ENCODE assay signal across 8 mouse cellular contexts in the genomic region with DNA sequence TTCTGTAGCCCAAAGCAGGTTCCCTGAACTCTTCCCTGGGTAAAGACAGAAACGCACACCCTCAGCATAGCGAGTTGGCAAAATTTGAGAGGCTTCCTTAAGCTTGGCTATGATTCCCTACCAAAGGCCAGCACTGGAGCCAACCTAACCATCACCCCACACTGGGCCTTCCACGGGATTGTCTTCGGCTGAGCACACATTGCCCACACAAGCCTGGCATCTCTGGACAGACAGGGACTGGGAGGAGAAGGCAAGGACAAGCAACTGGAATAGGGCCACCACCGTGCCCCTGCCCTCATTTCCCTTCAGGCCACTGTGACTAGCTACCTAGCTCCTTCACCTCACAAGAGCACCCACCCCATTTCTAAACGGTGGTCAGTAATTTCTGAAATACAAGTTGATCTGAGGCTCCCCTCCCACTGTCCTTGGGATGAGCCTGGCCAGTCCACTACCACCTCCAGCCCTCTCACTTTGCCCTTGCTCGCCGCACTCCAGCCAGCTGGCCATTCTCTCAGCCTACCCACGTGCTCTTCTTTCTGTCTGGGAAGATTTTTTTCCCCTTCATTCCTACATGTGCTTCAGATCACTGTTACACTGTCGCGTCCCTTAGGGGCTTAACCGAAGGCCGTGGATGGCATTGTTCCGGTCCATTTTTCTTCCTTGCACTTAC. TPM values are rescaled to one million over a fixed set of nuclear protein-coding genes. Genes with fewer than 3 reads are reported as not detected.
A peak's percentile ranks its signal among the peaks of the same experiment; 100 is the strongest.
DNase-seq lines count a peak whose midpoint lies in the region; ATAC-seq and TF ChIP-seq lines count a peak whose summit lies in the region.

Gene Homer2, minus strand, starts transcription at position 57 of the 670 bp plus-strand sequence.

- WGBS in lung, embryonic 16.5 days = 53% methylated on average over 14 of the region's 14 CpGs
- 76% methylated on average over 14 of the region's 14 CpGs for WGBS in forebrain, embryonic 10.5 days
- 77% methylated on average over 14 of the region's 14 CpGs for WGBS in limb, embryonic 11.5 days
- WGBS in stomach, postnatal 0 days = 55% methylated on average over 14 of the region's 14 CpGs

- intact Hi-C loops in heart, postnatal 10 days (cut with DNase I) = no loop called here

- DNase-seq in lung, postnatal 14 days = no peak
- no peak for DNase-seq in forebrain, embryonic 10.5 days (ENCODE audit: extremely low spot score, low spot score)
- peak in 1 of 2 experiments; percentile 31 for DNase-seq in heart, postnatal 10 days
- DNase-seq in limb, embryonic 11.5 days (ENCODE audit: low spot score) = peak; percentile 22
- no peak for DNase-seq in stomach, postnatal 0 days (ENCODE audit: low spot score)
- no peak for DNase-seq in embryo, embryonic 10.5 days (ENCODE audit: low spot score)

- peak within 1 kb of the TSS; percentile 96 for H3K4me2 ChIP-seq in lung, embryonic 16.5 days (ENCODE audit: low read depth, low read length)
- peak within 1 kb of the TSS; percentile 87 for H3K4me2 ChIP-seq in limb, embryonic 11.5 days (ENCODE audit: low read depth, severe bottlenecking)
- peak within 1 kb of the TSS; percentile 94 for H3K4me2 ChIP-seq in stomach, postnatal 0 days (replicated peaks; ENCODE audit: low read depth)

- H3K9me3 ChIP-seq in lung, embryonic 16.5 days (ENCODE audit: control insufficient read depth, low read length) = no peaks in the 10 kb centered on the region
- H3K9me3 ChIP-seq in forebrain, embryonic 10.5 days = peaks cover 8% of the 10 kb centered on the region; the same call in 1 of the 2 replicates
- H3K9me3 ChIP-seq in limb, embryonic 11.5 days (ENCODE audit: control insufficient read depth, low read length) = no peaks in the 10 kb centered on the region
- no peaks in the 10 kb centered on the region for H3K9me3 ChIP-seq in stomach, postnatal 0 days (ENCODE audit: control insufficient read depth, low read length)

- peak within 1 kb of the TSS; percentile 65 for H3K4me3 ChIP-seq in lung, embryonic 16.5 days (ENCODE audit: low read length)
- H3K4me3 ChIP-seq in forebrain, embryonic 10.5 days = peak within 1 kb of the TSS; percentile 73
- H3K4me3 ChIP-seq in limb, embryonic 11.5 days (ENCODE audit: low read depth, low read length) = peak within 1 kb of the TSS; percentile 59
- H3K4me3 ChIP-seq in stomach, postnatal 0 days (ENCODE audit: low read depth, low read length) = peak within 1 kb of the TSS; percentile 62

- peaks cover 9% of the 10 kb centered on the region; the same call in 1 of the 2 replicates for H3K4me1 ChIP-seq in lung, embryonic 16.5 days (replicated peaks; ENCODE audit: control insufficient read depth, insufficient read depth, low read length)
- H3K4me1 ChIP-seq in forebrain, embryonic 10.5 days = peaks cover 18% of the 10 kb centered on the region
- peaks cover 6% of the 10 kb centered on the region for H3K4me1 ChIP-seq in limb, embryonic 11.5 days (ENCODE audit: control insufficient read depth, insufficient read depth, low read length)
- no peaks in the 10 kb centered on the region for H3K4me1 ChIP-seq in stomach, postnatal 0 days (replicated peaks; ENCODE audit: control insufficient read depth, insufficient read depth)

- peak within 1 kb of the TSS; percentile 74 for H3K9ac ChIP-seq in lung, embryonic 16.5 days (ENCODE audit: low read length)
- H3K9ac ChIP-seq in limb, embryonic 11.5 days (ENCODE audit: low read length) = peak within 1 kb of the TSS; percentile 72
- H3K9ac ChIP-seq in stomach, postnatal 0 days (ENCODE audit: low read length) = peak within 1 kb of the TSS; percentile 64

- H3K27me3 ChIP-seq in lung, embryonic 16.5 days (ENCODE audit: control insufficient read depth, insufficient read depth, low read depth, low read length) = peaks cover 17% of the 10 kb centered on the region
- peaks cover 63% of the 10 kb centered on the region for H3K27me3 ChIP-seq in forebrain, embryonic 10.5 days (ENCODE audit: poor library complexity, severe bottlenecking)
- peaks cover 14% of the 10 kb centered on the region for H3K27me3 ChIP-seq in limb, embryonic 11.5 days (ENCODE audit: control insufficient read depth, insufficient read depth, low read length)
- no peaks in the 10 kb centered on the region for H3K27me3 ChIP-seq in stomach, postnatal 0 days (ENCODE audit: control insufficient read depth, insufficient read depth, low read length)

- peak within 1 kb of the TSS; percentile 59 for H3K27ac ChIP-seq in lung, embryonic 16.5 days (ENCODE audit: low read length)
- peak within 1 kb of the TSS; percentile 86 for H3K27ac ChIP-seq in forebrain, embryonic 10.5 days
- peak within 1 kb of the TSS; percentile 65 for H3K27ac ChIP-seq in limb, embryonic 11.5 days (replicated peaks; ENCODE audit: low read depth, low read length)
- H3K27ac ChIP-seq in stomach, postnatal 0 days (replicated peaks) = peak within 1 kb of the TSS; percentile 76

- no peak for TF ChIP-seq EP300 in stomach, postnatal 0 days (optimal IDR thresholded peaks at IDR 0.05)

- no peaks in the 10 kb centered on the region for H3K36me3 ChIP-seq in lung, embryonic 16.5 days (ENCODE audit: control insufficient read depth, insufficient read depth, low read length)
- H3K36me3 ChIP-seq in forebrain, embryonic 10.5 days (replicated peaks) = no peaks in the 10 kb centered on the region
- no peaks in the 10 kb centered on the region for H3K36me3 ChIP-seq in limb, embryonic 11.5 days (ENCODE audit: control insufficient read depth, insufficient read depth, low read length)
- no peaks in the 10 kb centered on the region for H3K36me3 ChIP-seq in stomach, postnatal 0 days (ENCODE audit: control insufficient read depth, insufficient read depth, low read length)

- TF ChIP-seq CTCF in stomach, postnatal 0 days (IDR thresholded peaks at IDR 0.05; ENCODE audit: low read depth) = no peak

- no peak for ATAC-seq in lung, embryonic 16.5 days (ENCODE audit: low read depth)
- 0 out of 2 replicates have a peak, but pooled peaks have one; percentile 21 for ATAC-seq in limb, embryonic 11.5 days (ENCODE audit: insufficient number of reproducible peaks, low FRiP score, low TSS enrichment, low read depth)
- ATAC-seq in stomach, postnatal 0 days (ENCODE audit: low FRiP score, low TSS enrichment) = peak; percentile 16; the same call in 1 of the 2 replicates
- no peak for ATAC-seq in megakaryocyte progenitor cell, adult 5-6 weeks (replicated peaks; ENCODE audit: poor library complexity)

RNA-seq across cellular contexts. Expression of gene Homer2, which starts in this region (rescaled TPM):
- polyA plus RNA-seq in lung, embryonic 16.5 days (2015; fragmentation: Nextera tagmentation; extraction: Ambion mirVana) = 29.3 and 31.2 TPM in 2 replicates
- 12.6 and 13.1 TPM in 2 replicates for polyA plus RNA-seq in forebrain, embryonic 10.5 days (2016; fragmentation: Nextera tagmentation; extraction: Ambion mirVana)
- 10 to 100 TPM; 58.8 to 59.7 TPM for total RNA-seq in heart, postnatal 10 days (2021)
- polyA plus RNA-seq in limb, embryonic 11.5 days (2014; fragmentation: Nextera tagmentation; extraction: Ambion mirVana) = 33.5 and 36.0 TPM in 2 replicates
- 47.4 and 48.4 TPM in 2 replicates for polyA plus RNA-seq in stomach, postnatal 0 days (2015; fragmentation: Nextera tagmentation; extraction: Ambion mirVana)
- 0.44 TPM in 2 replicates for total RNA-seq in megakaryocyte progenitor cell, adult 5-6 weeks (2015)
- 0.71 and 0.74 TPM in 2 replicates for total RNA-seq in megakaryocyte progenitor cell, adult 5-6 weeks (2017)

Comparison
In these comparisons a context has a peak if more than half of its experiments do, and no peak if none do; other contexts are left out.
1. RNA of gene Homer2 (total RNA-seq): 58.8 to 59.7 TPM in heart, postnatal 10 days; 0.44 to 0.74 TPM in megakaryocyte progenitor cell, adult 5-6 weeks; every median in the first group is over 10 times any median in the second.
2. ATAC-seq: peak in limb, embryonic 11.5 days (single experiment) and stomach, postnatal 0 days (single experiment); none in lung, embryonic 16.5 days (single experiment) and megakaryocyte progenitor cell, adult 5-6 weeks (single experiment).
3. Peak in every context shown above with its lines, with median percentiles within 50 percentile points of each other: H3K27ac ChIP-seq, H3K4me2 ChIP-seq, H3K4me3 ChIP-seq and H3K9ac ChIP-seq.